16 mouse cellular contexts compared by ENCODE assay signal in the genomic region with DNA sequence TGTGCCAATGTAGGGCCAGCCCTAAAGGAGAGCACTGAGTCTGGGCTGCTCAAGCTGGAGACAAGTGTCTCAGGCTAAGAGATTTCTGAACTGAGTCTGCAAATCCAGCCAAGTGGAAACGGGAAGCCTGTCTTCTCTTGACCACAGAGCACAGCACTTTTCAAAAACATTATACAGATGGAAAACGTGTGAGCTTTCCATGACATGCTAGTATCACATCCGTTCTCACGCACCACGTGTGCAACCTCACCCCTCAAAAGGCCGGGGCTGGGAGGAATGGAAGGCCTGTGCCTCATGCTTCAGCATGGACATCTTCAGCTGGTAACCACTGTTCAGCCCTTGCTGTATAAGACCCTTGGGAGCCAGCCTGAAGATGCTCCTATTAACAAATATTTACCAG.
DNase-seq lines count a peak whose midpoint lies in the region; TF ChIP-seq lines count a peak whose summit lies in the region.
"Had no signal": no experiment of that assay in that cellular context is flagged by ENCODE, and none has a peak within 500 bp of the region (broad histone marks: within the 10 kb centered on the region; RNA-seq: fewer than 3 reads in every experiment).

No protein-coding gene starts in this region.

- no peak; the same call in 1 of the 2 replicates for TF ChIP-seq EP300 in CH12.LX (IDR thresholded peaks at IDR 0.05; ENCODE audit: low read length)

- H3K4me3 ChIP-seq in CH12.LX (replicated peaks in 1 of 3; ENCODE audit: low read depth in 2 of 3, low read length in 2 of 3, poor library complexity in 1 of 3), result no peak overlapping the region

- no peak for TF ChIP-seq POLR2A in CH12.LX (IDR thresholded peaks at IDR 0.05; ENCODE audit: low read depth, low read length)

- no peaks in the 10 kb centered on the region for H3K36me3 ChIP-seq in CH12.LX (replicated peaks in 1 of 2; ENCODE audit: control insufficient read depth in 1 of 2, insufficient read depth in 1 of 2, low read length in 1 of 2)
- H3K36me3 ChIP-seq: G1E had no signal

- no peak for TF ChIP-seq CTCF in CH12.LX (conservative IDR thresholded peaks at IDR 0.05 in 1 of 2, IDR thresholded peaks at IDR 0.05 in 1 of 2; ENCODE audit: low read depth in 2 of 2, low read length in 2 of 2)

- no peaks in the 10 kb centered on the region for H3K9me3 ChIP-seq in CH12.LX (replicated peaks; ENCODE audit: low read length)
- H3K9me3 ChIP-seq: G1E had no signal

- no peak overlapping the region for H3K9ac ChIP-seq in CH12.LX (ENCODE audit: insufficient read depth, low read depth)

- no peak overlapping the region for H3K4me2 ChIP-seq in CH12.LX (ENCODE audit: insufficient read depth, low read depth, poor library complexity, severe bottlenecking)

- peak; percentile 67 for DNase-seq in CH12.LX (ENCODE audit: extremely low read depth)
- no peak for DNase-seq in yolk sac, embryonic 10.5 days (ENCODE audit: low spot score)
- DNase-seq: adrenal gland, adult 2 months; adrenal gland, adult 8-10 months; adrenal gland, postnatal 10 days; adrenal gland, postnatal 14 days; adrenal gland, postnatal 25 days; adrenal gland, postnatal 36 days; B cell, adult 2 months; cerebellum, adult 11 months; cerebellum, adult 11-12 months; cerebellum, adult 18-20 months; cerebellum, adult 2 months; cerebellum, adult 8-10 months had no signal

- no peak overlapping the region for H3K27ac ChIP-seq in CH12.LX (ENCODE audit: insufficient read depth, low read depth)

- in situ Hi-C loops in CH12.LX (cut with MboI; ENCODE audit: low pct_ligation_motif_present, low pct_unique_long_range_greater_than_20kb, low sequenced_read_pairs), result no loop called here

- no peaks in the 10 kb centered on the region for H3K27me3 ChIP-seq in CH12.LX (replicated peaks)
- H3K27me3 ChIP-seq: Patski had no signal

- TF ChIP-seq RAD21 in CH12.LX (IDR thresholded peaks at IDR 0.05; ENCODE audit: low read depth, low read length), result no peak

- dilution Hi-C loops in CH12.LX (cut with MboI; ENCODE audit: extremely low pct_ligation_motif_present, extremely low pct_unique_long_range_greater_than_20kb, low sequenced_read_pairs), result no loop called here

- peaks cover 0 to 26% of the 10 kb centered on the region in 2 experiments; a peak in 2 of 4 replicates for H3K4me1 ChIP-seq in CH12.LX (ENCODE audit: control insufficient read depth in 1 of 2, insufficient read depth in 2 of 2)

- no peaks in the 10 kb centered on the region for H3K79me2 ChIP-seq in CH12.LX (replicated peaks; ENCODE audit: control insufficient read depth, extremely low read depth, insufficient read depth, poor library complexity, severe bottlenecking)

TF ChIP-seq in CH12.LX, 34 proteins besides CTCF, POLR2A, EP300 and RAD21:
- TF ChIP-seq ELF1 (IDR thresholded peaks at IDR 0.05; ENCODE audit: low read depth, low read length), result no peak
- TF ChIP-seq MYC (IDR thresholded peaks at IDR 0.05; ENCODE audit: low read depth, low read length), result peak; percentile 53; the same call in 1 of the 2 replicates
- TF ChIP-seq ZNF384 (IDR thresholded peaks at IDR 0.05; ENCODE audit: low read depth, low read length), result no peak
- no peak for TF ChIP-seq CHD2 (IDR thresholded peaks at IDR 0.05; ENCODE audit: low read length)
- peak; percentile 17 for TF ChIP-seq USF1 (IDR thresholded peaks at IDR 0.05; ENCODE audit: low read depth, low read length)
- no peak for TF ChIP-seq SIN3A (IDR thresholded peaks at IDR 0.05; ENCODE audit: low read length)
- TF ChIP-seq KAT2A (IDR thresholded peaks at IDR 0.05; ENCODE audit: insufficient replicate concordance, low read length), result no peak
- 0 out of 2 replicates have a peak, but pooled peaks have one; percentile 31 for TF ChIP-seq IRF4 (IDR thresholded peaks at IDR 0.05; ENCODE audit: low read depth, low read length)
- peak; percentile 39; the same call in 1 of the 2 replicates for TF ChIP-seq USF2 (conservative IDR thresholded peaks at IDR 0.05; ENCODE audit: low read depth, low read length)
- peak; percentile 65 for TF ChIP-seq ETS1 (conservative IDR thresholded peaks at IDR 0.05; ENCODE audit: low read depth, low read length)
- TF ChIP-seq MAFK (IDR thresholded peaks at IDR 0.05; ENCODE audit: insufficient replicate concordance, low read length), result no peak
- no peak for TF ChIP-seq CHD1 (IDR thresholded peaks at IDR 0.05; ENCODE audit: low read depth, low read length)
- no peak for TF ChIP-seq JUND (conservative IDR thresholded peaks at IDR 0.05; ENCODE audit: low read depth, low read length)
- no peak for TF ChIP-seq HCFC1 (IDR thresholded peaks at IDR 0.05; ENCODE audit: low read depth, low read length)
- TF ChIP-seq BHLHE40 (IDR thresholded peaks at IDR 0.05; ENCODE audit: low read depth, low read length), result peak; percentile 88
- peak; percentile 83 for TF ChIP-seq MAX (IDR thresholded peaks at IDR 0.05; ENCODE audit: low read length)
- no peak for TF ChIP-seq NELFE (IDR thresholded peaks at IDR 0.05; ENCODE audit: low read depth, low read length)
- TF ChIP-seq RCOR1 (conservative IDR thresholded peaks at IDR 0.05; ENCODE audit: low read depth, low read length), result no peak
- TF ChIP-seq SMC3 (IDR thresholded peaks at IDR 0.05; ENCODE audit: low read depth, low read length), result no peak
